Mouse (Mus musculus) cerebellum, adult 9-10 months (tissue): ENCODE measurements around the gene Arfgap3.
"Not testable (repeated sequence)": the region's sequence is repeated elsewhere in the genome, so short reads cannot be mapped to it uniquely, and the experiment has no call there.

Experiments
- DNase-seq: peaks from one replicate; pipeline ENCODE4 v3.0.0; 2022

Gene Arfgap3

DNA sequence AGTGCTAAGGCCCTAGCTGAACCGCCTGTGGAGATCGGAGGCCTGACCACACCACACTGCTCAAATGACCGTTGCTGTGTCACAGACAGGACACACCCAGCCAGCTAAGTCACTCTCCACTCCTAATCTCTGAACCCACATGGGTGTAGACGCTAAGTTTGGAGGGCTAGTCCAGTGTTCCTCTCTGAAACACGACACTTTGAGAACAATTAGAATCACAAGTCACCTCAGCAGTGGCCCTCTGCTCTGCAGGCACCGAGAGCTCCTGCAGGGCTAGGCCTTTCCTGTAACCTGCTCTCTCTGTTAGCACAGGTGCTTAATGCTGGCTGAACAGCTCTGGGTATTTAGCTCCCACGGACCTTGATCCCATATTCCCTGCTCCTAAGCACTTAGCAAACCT, 5.9 kb downstream of the Arfgap3 start:
- no peak for DNase-seq

- no peak for DNase-seq
These were observed 11.1 kb downstream of the Arfgap3 start for GRCm38 (mm10) chr15:83338908-83339307.

- no peak for DNase-seq
These were observed 11.9 kb downstream of the Arfgap3 start for GRCm38 (mm10) chr15:83337903-83338870.

- no peak for DNase-seq
These were observed 17.7 kb downstream of the Arfgap3 start for GRCm38 (mm10) chr15:83332373-83332772.

DNA sequence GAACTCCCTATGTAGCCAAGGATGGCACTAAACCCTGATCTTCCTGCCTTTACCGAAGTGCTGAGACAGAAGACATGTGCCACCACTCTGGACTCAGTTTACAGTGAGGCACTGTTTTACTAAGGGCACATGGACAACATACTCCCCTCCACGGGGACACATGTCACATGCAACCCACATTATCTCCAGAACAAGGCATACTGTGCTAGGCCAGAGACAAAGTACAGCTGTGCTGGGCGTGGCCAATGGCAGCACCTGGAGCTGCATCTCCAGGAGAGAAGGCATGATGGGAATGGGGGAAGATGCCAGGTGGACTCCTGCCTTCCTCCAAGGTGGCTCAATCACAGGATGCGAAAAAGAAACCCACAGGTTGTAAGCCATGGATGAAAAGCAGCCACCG, 21.1 kb downstream of the Arfgap3 start:
- DNase-seq = no peak

DNA sequence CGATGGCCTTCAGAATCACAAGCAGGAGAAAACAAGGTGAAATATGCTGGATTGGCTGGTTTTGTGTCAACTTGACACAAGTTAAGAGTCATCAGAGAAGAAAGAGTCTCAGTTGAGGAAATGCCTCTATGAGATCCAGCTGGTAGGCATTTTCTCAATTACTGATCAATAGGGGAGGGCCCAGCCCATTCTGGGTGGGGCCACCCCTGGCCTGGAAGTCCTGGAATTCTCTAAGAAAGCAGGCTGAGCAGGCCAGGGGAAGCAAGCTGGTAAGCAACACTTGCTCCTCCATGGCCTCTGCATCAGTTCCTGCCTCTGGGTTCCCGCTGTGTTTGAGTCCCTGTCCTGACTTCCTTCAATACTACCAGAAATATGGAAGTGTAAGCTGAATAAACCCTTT, 27.0 kb downstream of the Arfgap3 start:
- DNase-seq = no peak

- no peak for DNase-seq
These were observed 35.1 kb downstream of the Arfgap3 start for GRCm38 (mm10) chr15:83314914-83315313.

- DNase-seq = no peak
These were observed 40.2 kb downstream of the Arfgap3 start for GRCm38 (mm10) chr15:83309878-83310277.

GRCm38 (mm10) chr15:83308708-83309107, 41.3 kb downstream of the Arfgap3 start:
- not testable (repeated sequence) for DNase-seq

DNA sequence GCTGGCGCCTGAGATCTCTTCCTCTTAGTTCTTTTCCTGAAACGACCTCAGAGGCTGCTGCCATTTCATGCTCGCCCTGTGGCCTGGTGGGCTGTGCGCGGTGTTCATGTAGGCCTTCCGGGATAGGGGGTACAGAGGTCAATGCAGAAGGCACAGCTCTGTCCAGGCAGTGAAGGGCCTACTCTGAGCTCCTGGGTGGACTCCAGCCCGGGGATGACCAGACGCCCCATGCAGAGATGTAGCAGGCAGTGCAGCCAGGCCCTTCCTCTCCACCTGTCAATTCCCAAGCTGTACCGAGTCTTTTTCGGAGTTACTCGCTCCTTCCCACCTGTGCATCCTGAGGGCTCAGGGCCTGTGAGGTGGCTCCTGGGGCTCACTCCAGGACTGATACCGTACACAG, 43.9 kb downstream of the Arfgap3 start:
- peak; percentile 45 for DNase-seq

GRCm38 (mm10) chr15:83305192-83305921, 44.7 kb downstream of the Arfgap3 start:
- peak; percentile 51 for DNase-seq

GRCm38 (mm10) chr15:83304804-83305191, 45.2 kb downstream of the Arfgap3 start:
- no peak for DNase-seq

GRCm38 (mm10) chr15:83303656-83304484, 46.2 kb downstream of the Arfgap3 start:
- no peak for DNase-seq

- no peak for DNase-seq
These were observed 50.0 kb downstream of the Arfgap3 start for GRCm38 (mm10) chr15:83299916-83300582.

GRCm38 (mm10) chr15:83299450-83299849, 50.6 kb downstream of the Arfgap3 start:
- no peak for DNase-seq

DNA sequence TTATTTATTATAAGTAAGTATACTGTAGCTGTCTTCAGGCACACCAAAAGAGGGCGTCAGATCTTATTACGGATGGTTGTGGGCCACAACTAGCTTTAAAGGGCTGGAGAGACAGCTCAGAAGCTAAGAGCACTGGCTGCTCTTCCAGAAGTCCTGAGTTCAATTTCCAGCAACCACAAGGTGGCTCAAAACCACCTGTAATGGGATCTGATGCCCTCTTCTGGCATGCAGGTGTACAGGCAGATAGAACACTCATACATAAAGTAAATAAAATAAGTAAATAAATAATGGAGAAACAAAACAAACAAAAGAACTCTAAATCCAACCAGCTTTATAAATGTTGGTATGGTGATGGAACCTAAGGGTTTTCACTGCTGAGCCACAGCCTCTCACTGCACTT, 51.2 kb downstream of the Arfgap3 start:
- DNase-seq = no peak

DNA sequence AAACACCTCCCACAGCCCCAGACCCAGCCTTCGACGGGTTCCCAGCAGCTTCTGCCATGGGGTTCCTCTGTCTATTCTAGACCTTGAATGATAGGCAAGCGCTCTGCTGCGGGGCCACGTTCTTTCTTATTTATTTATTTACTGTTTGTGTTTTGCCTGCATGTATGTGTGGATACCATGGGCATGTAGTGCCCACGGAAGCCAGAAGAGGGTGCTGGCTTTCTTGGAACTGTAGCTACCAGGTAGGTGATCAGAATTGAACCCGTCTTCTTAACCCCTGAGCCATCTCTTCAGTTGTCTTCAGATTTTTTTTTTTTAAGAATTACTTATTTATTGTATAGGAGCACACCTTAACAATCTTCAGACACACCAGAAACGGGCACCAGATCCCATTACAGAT, 51.7 kb downstream of the Arfgap3 start:
- no peak for DNase-seq

DNA sequence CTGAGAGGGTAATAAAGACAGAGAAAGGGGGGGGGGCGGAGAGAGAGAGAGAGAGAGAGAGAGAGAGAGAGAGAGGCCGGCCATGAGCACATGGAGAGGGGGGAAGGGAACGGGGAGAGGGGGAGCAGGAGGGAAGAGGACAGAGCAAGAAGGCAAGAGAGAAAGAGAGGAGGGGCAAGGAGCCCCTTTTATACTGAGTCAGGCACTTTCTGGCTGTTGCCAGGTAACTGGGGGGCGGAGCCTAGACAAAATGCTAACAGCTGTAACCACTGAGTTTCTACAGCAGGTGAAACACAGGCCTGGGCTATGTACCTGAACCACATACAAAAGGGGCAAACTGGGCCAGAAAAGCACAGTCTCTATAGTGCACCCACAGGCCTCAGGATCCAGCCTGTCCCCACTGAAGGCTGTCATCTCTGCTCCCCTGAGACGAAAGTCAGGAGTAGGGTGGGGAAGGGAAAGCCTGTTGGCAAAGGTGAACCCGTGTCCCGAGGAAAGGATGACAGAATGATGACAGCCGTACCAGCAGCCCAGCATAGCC, 53.2 kb downstream of the Arfgap3 start:
- no peak for DNase-seq

- no peak for DNase-seq
These were observed 54.0 kb downstream of the Arfgap3 start for GRCm38 (mm10) chr15:83296050-83296449.

DNA sequence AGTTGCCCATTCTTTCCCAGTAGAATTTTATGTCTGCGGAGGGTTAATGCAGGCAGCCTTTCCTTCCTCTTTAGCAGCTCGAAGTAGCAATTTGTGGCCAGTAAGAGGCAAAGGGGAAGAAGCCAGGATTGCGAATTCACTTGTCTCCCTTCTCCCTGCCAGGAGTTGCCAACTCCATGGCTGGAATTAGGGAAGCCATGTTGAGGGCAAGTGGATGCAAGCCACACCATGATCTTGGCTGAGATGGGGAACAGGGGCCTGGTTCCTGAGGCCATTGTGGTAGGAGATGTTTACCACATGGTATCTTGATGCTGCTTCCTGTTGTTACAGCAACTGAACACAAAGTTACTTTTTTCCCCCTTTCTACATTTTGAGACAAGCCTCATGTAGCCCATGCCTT, 55.1 kb downstream of the Arfgap3 start:
- DNase-seq = no peak

- DNase-seq = no peak
These were observed 56.1 kb downstream of the Arfgap3 start for GRCm38 (mm10) chr15:83293706-83294645.
